Mouse (Mus musculus) lung, postnatal 0 days (tissue): ENCODE results near the gene Dcpp2. TPM values are rescaled to one million over a fixed set of nuclear protein-coding genes. Genes with fewer than 3 reads are reported as not detected.
"Not testable (repeated sequence)": the region's sequence is repeated elsewhere in the genome, so short reads cannot be mapped to it uniquely, and the experiment has no call there.

Experiments used
- ATAC-seq: fragments of 200-750 bp; cut with Nextera tagmentation; 2 replicates; pipeline ENCODE4 v1.8.0; 2017; ENCODE audit warnings: moderate library complexity
- DNase-seq: peaks from one replicate; pipeline ENCODE4 v3.0.0-alpha.2; 2016; ENCODE audit warnings: low spot score
- H3K27ac ChIP-seq: fragments of 300-500 bp; sonication (generic); 2 replicates; pipeline ENCODE4 v1.5.1; 2014; ENCODE audit warnings: antibody characterized with exemption, mild to moderate bottlenecking, low read length, mixed read lengths
- H3K27me3 ChIP-seq: fragments of 300-500 bp; sonication (generic); replicated peaks from 2 replicates; pipeline ENCODE4 v1.6.1; 2014; ENCODE audit warnings: low read length, mixed read lengths; ENCODE audit not compliant: insufficient read depth
- H3K36me3 ChIP-seq: fragments of 300-500 bp; sonication (generic); 2 replicates; pipeline ENCODE4 v1.6.1; 2014; ENCODE audit warnings: low read length, mixed read lengths; ENCODE audit not compliant: insufficient read depth
- H3K4me1 ChIP-seq: fragments of 300-500 bp; sonication (generic); 2 replicates; pipeline ENCODE4 v1.6.1; 2014; ENCODE audit warnings: antibody characterized with exemption, low read depth, low read length, mixed read lengths; ENCODE audit not compliant: insufficient read depth
- H3K4me2 ChIP-seq: fragments of 300-500 bp; sonication (generic); replicated peaks from 2 replicates; pipeline ENCODE4 v1.6.1; 2014; ENCODE audit warnings: low read depth, mild to moderate bottlenecking, low read length, moderate library complexity, mixed read lengths
- H3K4me3 ChIP-seq: fragments of 300-500 bp; sonication (generic); 2 replicates; pipeline ENCODE4 v1.5.1; 2014; ENCODE audit warnings: low read depth, low read length
- H3K9ac ChIP-seq: fragments of 300-500 bp; sonication (generic); replicated peaks from 2 replicates; pipeline ENCODE4 v1.6.1; 2014; ENCODE audit warnings: low read depth, mild to moderate bottlenecking
- H3K9me3 ChIP-seq: fragments of 300-500 bp; sonication (generic); 2 replicates; pipeline ENCODE4 v1.6.1; 2016; ENCODE audit warnings: low read length, mixed read lengths
- CTCF ChIP-seq: IDR thresholded peaks from 2 replicates; pipeline ENCODE4 v1.5.1; 2016; ENCODE audit warnings: antibody characterized with exemption, mild to moderate bottlenecking
- EP300 ChIP-seq: IDR thresholded peaks from 2 replicates; pipeline ENCODE4 v1.6.1; 2016; ENCODE audit warnings: antibody characterized with exemption, mild to moderate bottlenecking, control low read depth
- WGBS: fragments of 180-500 bp; shearing (Covaris S2); extraction: QIAGEN DNeasy Blood & Tissue Kit; methylation state at CpG from one replicate; pipeline ENCODE4 v1.1.7; 2014; 5-methylcytosine and 5-hydroxymethylcytosine counted together
- polyA plus RNA-seq: library from polyadenylated mRNA; unstranded; fragments of >200 nt; fragmentation: Nextera tagmentation; extraction: Ambion mirVana; gene quantifications from 2 replicates; pipeline ENCODE4 v1.2.1, GENCODE M21; 2015

Dcpp2 gene
- polyA plus RNA-seq: not detected in 2 replicates

GRCm38 (mm10) chr17:23880576-23880975 is at the start of gene Dcpp2, which contains the start of gene Dcpp1:
Dcpp2 (plus strand) TSS chr17:23880880.
Dcpp1 (plus strand) TSS chr17:23880876.
- H3K27me3 ChIP-seq, ATAC-seq: not testable (repeated sequence)

GRCm38 (mm10) chr17:23831201-23831600 is 49.5 kb upstream of the Dcpp2 start:
- TF ChIP-seq CTCF: no peak
- no peak for TF ChIP-seq EP300
- 94% methylated on average over 1 of the region's 1 CpGs for WGBS
- H3K4me2 ChIP-seq: no peak overlapping the region
- no peaks in the 10 kb centered on the region for H3K9me3 ChIP-seq
- 0 out of 2 replicates have a peak, but pooled peaks cover 1% of the 10 kb centered on the region for H3K36me3 ChIP-seq
- ATAC-seq (no peak), DNase-seq (no peak)
- H3K9ac ChIP-seq: no peak overlapping the region
- H3K27ac ChIP-seq: no peak overlapping the region
- H3K4me1 ChIP-seq: peaks cover 5% of the 10 kb centered on the region; the same call in 1 of the 2 replicates
- H3K4me3 ChIP-seq: no peak overlapping the region
- H3K27me3 ChIP-seq: 0 out of 2 replicates have a peak, but pooled peaks cover 3% of the 10 kb centered on the region

More at GRCm38 (mm10) chr17:23880576-23880975, at the start of gene Dcpp2, which contains the start of gene Dcpp1:
- not testable (repeated sequence) for H3K36me3 ChIP-seq, H3K9ac ChIP-seq, H3K27ac ChIP-seq, H3K4me1 ChIP-seq, H3K9me3 ChIP-seq, H3K4me2 ChIP-seq, DNase-seq, H3K4me3 ChIP-seq
- WGBS: 36% methylated on average over 4 of the region's 4 CpGs

GRCm38 (mm10) chr17:23836006-23836575 is 44.6 kb upstream of the Dcpp2 start, which contains the start of gene Prss33:
Prss33 (minus strand) TSS chr17:23836056.
- no peaks in the 10 kb centered on the region for H3K9me3 ChIP-seq
- H3K4me1 ChIP-seq: no peaks in the 10 kb centered on the region
- DNase-seq (no peak), ATAC-seq (no peak)
- 72% methylated on average over 8 of the region's 8 CpGs for WGBS
- no peaks in the 10 kb centered on the region for H3K36me3 ChIP-seq
- no peak within 1 kb of the TSS for H3K4me2 ChIP-seq
- no peak within 1 kb of the TSS for H3K27ac ChIP-seq
- TF ChIP-seq EP300 (no peak), CTCF (no peak)
- H3K9ac ChIP-seq: no peak within 1 kb of the TSS
- 0 out of 2 replicates have a peak, but pooled peaks cover 3% of the 10 kb centered on the region for H3K27me3 ChIP-seq
- H3K4me3 ChIP-seq: no peak within 1 kb of the TSS

GRCm38 (mm10) chr17:23841145-23841544 is 39.5 kb upstream of the Dcpp2 start:
- Histone ChIP-seq H3K9ac (no peak overlapping the region), H3K4me3 (no peak overlapping the region), H3K4me1 (no peaks in the 10 kb centered on the region), H3K9me3 (no peaks in the 10 kb centered on the region), H3K27me3 (no peaks in the 10 kb centered on the region), H3K4me2 (no peak overlapping the region), H3K27ac (no peak overlapping the region), H3K36me3 (no peaks in the 10 kb centered on the region)
- ATAC-seq: peak; percentile 49
- TF ChIP-seq EP300 (no peak), CTCF (peak; percentile 87)
- peak; percentile 84 for DNase-seq
- 32% methylated on average over 4 of the region's 4 CpGs for WGBS

GRCm38 (mm10) chr17:23843141-23843811 is 37.4 kb upstream of the Dcpp2 start:
- Histone ChIP-seq H3K27me3 (no peaks in the 10 kb centered on the region), H3K4me3 (no peak overlapping the region), H3K27ac (no peak overlapping the region), H3K4me1 (no peaks in the 10 kb centered on the region), H3K9ac (no peak overlapping the region), H3K4me2 (no peak overlapping the region), H3K36me3 (no peaks in the 10 kb centered on the region), H3K9me3 (no peaks in the 10 kb centered on the region)
- DNase-seq: no peak
- 53% methylated on average over 23 of the region's 23 CpGs for WGBS
- ATAC-seq: no peak; the same call in 1 of the 2 replicates
- TF ChIP-seq CTCF: peak; percentile 37
- TF ChIP-seq EP300: no peak

GRCm38 (mm10) chr17:23843812-23844273 is 36.8 kb upstream of the Dcpp2 start, which contains the start of the genes Prss32 and Prss41:
Prss32 (plus strand) TSS chr17:23843855.
Prss41 (minus strand) TSS chr17:23844172.
- peak; percentile 40 for DNase-seq
- H3K27me3 ChIP-seq: no peaks in the 10 kb centered on the region
- peak; percentile 66 for ATAC-seq
- no peaks in the 10 kb centered on the region for H3K36me3 ChIP-seq
- no peaks in the 10 kb centered on the region for H3K4me1 ChIP-seq
- H3K27ac ChIP-seq: no peak within 1 kb of the TSS
- TF ChIP-seq CTCF (peak; percentile 74), EP300 (no peak)
- H3K9ac ChIP-seq: no peak within 1 kb of the TSS
- no peak within 1 kb of the TSS for H3K4me3 ChIP-seq
- peak within 1 kb of the TSS; percentile 12; the same call in 1 of the 2 replicates for H3K4me2 ChIP-seq
- no peaks in the 10 kb centered on the region for H3K9me3 ChIP-seq
- WGBS: 15% methylated on average over 19 of the region's 19 CpGs
